Mouse (Mus musculus) liver, embryonic 11.5 days (tissue): ENCODE data around the gene Entpd3. TPM values are rescaled to one million over a fixed set of nuclear protein-coding genes. Genes with fewer than 3 reads are reported as not detected.

ENCODE experiments used
- ATAC-seq: fragments of 200-750 bp; cut with Nextera tagmentation; replicated peaks from 2 replicates; pipeline ENCODE4 v1.8.0; 2017; ENCODE audit warnings: moderate number of reproducible peaks, mild to moderate bottlenecking, moderate TSS enrichment, moderate library complexity; ENCODE audit not compliant: low FRiP score
- DNase-seq: peaks from one replicate; pipeline ENCODE4 v3.0.0-alpha.2; 2017; ENCODE audit warnings: low spot score
- H3K27ac ChIP-seq: fragments of 300-500 bp; sonication (generic); 2 replicates; pipeline ENCODE4 v1.5.1; 2014; ENCODE audit warnings: mild to moderate bottlenecking, low read depth, low read length, control low read depth
- H3K27me3 ChIP-seq: fragments of 300-500 bp; sonication (generic); replicated peaks from 2 replicates; pipeline ENCODE4 v1.6.1; 2014; ENCODE audit warnings: low read length, mixed read lengths; ENCODE audit not compliant: control insufficient read depth, insufficient read depth
- H3K36me3 ChIP-seq: fragments of 300-500 bp; sonication (generic); 2 replicates; pipeline ENCODE4 v1.6.1; 2014; ENCODE audit warnings: mild to moderate bottlenecking, low read length, moderate library complexity, mixed read lengths; ENCODE audit not compliant: control insufficient read depth, insufficient read depth
- H3K4me1 ChIP-seq: fragments of 300-500 bp; sonication (generic); replicated peaks from 2 replicates; pipeline ENCODE4 v1.6.1; 2014; ENCODE audit warnings: low read length, mixed read lengths; ENCODE audit not compliant: control insufficient read depth, insufficient read depth
- H3K4me2 ChIP-seq: fragments of 300-500 bp; sonication (generic); 2 replicates; pipeline ENCODE4 v1.6.1; 2014; ENCODE audit warnings: mild to moderate bottlenecking, control low read depth, moderate library complexity
- H3K4me3 ChIP-seq: fragments of 300-500 bp; sonication (generic); 2 replicates; pipeline ENCODE4 v1.5.1; 2014; ENCODE audit warnings: low read depth, low read length, control low read depth
- H3K9ac ChIP-seq: fragments of 300-500 bp; sonication (generic); 2 replicates; pipeline ENCODE4 v1.6.1; 2014; ENCODE audit warnings: low read depth, low read length, control low read depth
- H3K9me3 ChIP-seq: fragments of 300-500 bp; sonication (generic); 2 replicates; pipeline ENCODE4 v1.6.1; 2016; ENCODE audit warnings: low read length, inconsistent platforms, mixed read lengths; ENCODE audit not compliant: control insufficient read depth
- WGBS: fragments of 180-500 bp; shearing (Covaris S2); extraction: QIAGEN DNeasy Blood & Tissue Kit; methylation state at CpG from one replicate; pipeline ENCODE4 v1.1.7; 2014; 5-methylcytosine and 5-hydroxymethylcytosine counted together
- polyA plus RNA-seq: library from polyadenylated mRNA; unstranded; fragments of >200 nt; fragmentation: Nextera tagmentation; extraction: Ambion mirVana; gene quantifications from 2 replicates; pipeline ENCODE4 v1.2.1, GENCODE M21; 2014

Gene Entpd3
- polyA plus RNA-seq, 1 experiment from 2014 or later = 0.22 TPM

DNA sequence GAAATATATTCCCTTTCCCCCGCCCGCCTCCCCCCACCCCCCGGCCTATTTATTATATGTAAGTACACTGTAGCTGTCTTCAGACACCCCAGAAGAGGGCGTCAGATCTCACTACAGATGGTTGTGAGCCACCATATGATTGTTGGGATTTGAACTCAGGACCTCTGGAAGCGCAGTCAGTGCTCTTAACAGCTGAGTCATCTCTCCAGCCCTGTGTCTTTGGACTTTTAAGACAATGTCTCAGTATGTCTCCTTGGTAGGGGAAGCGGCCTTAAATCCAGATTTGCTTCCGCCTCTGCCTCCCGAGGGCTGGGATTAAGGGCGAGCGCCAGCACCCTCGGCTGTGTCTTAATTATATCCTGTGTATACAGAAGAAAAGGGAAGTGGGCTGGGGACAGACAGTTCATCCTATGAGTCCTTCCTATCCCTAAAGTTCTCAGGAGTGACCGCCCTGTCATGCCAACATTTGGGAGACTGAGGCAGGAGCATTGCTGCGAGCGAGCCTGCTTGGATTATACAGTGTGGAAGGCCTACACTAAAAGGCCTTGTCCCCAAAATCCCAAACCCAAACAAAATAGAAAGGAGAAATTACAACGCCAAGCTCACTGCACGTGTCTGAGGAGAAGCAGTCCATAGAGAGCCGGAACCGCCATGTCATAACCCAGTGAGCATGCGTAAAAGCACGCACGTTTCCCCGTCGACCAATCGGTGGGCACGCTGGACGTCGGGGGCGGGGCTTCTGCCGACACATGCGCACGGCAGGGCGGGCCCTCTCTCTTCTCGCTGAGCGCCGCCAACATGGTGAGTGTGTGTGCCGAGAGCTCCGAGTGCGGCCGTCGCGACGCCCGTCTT, 31.3 kb downstream of the Entpd3 start, which contains the start of gene Rpl14:
Rpl14 (plus strand) TSS at position 704 of the 852 bp plus-strand sequence.
- Histone ChIP-seq H3K4me3 (peak within 1 kb of the TSS; percentile 91), H3K9me3 (0 out of 2 replicates have a peak, but pooled peaks cover 2% of the 10 kb centered on the region), H3K36me3 (peaks cover 33% of the 10 kb centered on the region), H3K9ac (peak within 1 kb of the TSS; percentile 96), H3K27ac (peak within 1 kb of the TSS; percentile 90), H3K4me2 (peak within 1 kb of the TSS; percentile 99), H3K4me1 (peaks cover 18% of the 10 kb centered on the region), H3K27me3 (no peaks in the 10 kb centered on the region)
- ATAC-seq (peak; percentile 86), DNase-seq (peak; percentile 98)
- WGBS = 5% methylated on average over 43 of the region's 43 CpGs

DNA sequence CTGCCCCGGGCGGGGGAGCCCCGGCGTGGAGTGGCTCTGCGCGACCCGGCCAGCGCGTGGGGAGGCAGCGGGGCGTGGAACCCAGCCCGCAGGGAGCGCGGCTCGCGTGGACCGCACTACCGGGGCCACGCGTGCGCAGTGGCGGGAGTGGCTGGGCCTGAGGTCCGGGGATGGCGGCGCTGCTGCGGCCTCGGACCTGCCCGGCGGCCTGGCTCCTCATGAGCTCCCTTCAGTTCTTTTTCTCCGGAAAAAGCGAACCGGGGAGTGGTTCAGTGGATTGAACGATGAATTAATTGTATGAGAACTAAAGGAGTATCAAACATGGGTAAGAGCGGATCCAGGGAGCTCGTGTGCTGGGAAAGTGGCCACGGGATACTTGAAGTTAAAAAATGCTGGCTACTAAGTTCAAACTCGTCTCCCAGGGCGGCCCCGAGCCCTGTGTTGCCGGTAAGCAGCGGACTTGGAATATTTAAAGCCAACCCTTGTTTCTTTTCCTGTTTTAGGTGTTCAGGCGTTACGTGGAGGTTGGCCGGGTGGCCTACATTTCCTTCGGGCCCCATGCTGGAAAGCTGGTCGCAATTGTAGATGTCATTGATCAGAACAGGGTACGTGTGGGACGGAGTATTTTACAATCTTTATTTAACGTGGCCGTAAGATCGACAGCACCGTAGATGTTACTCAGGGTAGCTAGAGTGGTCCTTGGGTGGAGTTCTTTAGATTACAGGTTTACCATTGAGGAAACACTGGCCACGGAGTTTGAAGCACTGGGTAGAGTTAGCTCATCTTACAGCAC, 32.2 kb downstream of the Entpd3 start:
- no peak for DNase-seq
- H3K4me1 ChIP-seq = peaks cover 17% of the 10 kb centered on the region
- WGBS = under 1% methylated on average over 53 of the region's 53 CpGs

DNA sequence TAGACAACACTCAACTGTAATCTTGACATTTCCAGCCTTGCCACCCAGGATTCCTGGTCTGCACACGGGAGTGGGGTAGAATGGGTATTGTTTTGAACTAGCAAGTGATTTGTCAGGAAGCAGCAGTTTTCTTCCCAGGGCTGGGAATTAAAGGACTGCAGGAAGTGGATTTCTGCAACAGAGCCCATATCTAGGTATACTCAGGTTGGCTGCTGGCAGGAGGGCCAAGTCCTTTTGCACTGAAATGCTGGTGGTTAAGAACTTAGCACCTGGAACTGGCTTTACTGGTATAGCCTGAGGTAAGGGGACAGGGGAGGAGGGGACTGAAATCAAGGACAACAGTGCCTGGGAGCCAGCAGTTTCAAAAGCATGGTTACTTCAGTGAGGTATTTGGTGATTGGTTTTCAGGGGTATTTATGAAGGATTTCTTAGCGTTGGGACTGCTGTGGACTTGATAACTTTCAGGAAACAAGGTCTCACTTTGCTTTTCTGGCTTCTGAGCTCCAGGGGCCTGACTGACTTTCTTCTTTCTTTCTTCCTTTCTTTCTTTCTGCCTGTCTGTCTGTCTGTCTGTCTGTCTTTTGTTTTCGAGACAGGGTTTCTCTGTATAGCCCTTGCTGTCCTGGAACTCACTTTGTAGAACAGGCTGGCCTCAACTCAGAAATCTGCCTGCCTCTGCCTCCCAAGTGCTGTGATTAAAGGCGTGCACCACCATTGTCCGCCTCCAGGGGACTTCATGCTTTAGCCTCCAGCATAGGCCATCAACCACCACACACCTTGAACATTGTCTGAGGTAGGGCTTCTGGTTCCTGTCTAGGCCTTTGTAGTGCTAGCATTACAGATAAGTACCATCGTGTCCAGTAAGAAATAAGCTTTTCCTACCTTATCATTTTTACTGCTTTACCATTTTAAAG, 36.4 kb downstream of the Entpd3 start:
- DNase-seq (peak; percentile 52), ATAC-seq (no peak; the same call in 1 of the 2 replicates)
- 49% methylated on average over 6 of the region's 6 CpGs for WGBS
- Histone ChIP-seq H3K4me2 (peak overlapping the region; percentile 99), H3K4me1 (peaks cover 12% of the 10 kb centered on the region), H3K27me3 (no peaks in the 10 kb centered on the region), H3K9ac (no peak overlapping the region; the same call in 1 of the 2 replicates), H3K36me3 (peaks cover 36% of the 10 kb centered on the region), H3K27ac (peak overlapping the region; percentile 72), H3K4me3 (0 out of 2 replicates have a peak overlapping the region, but pooled peaks have one; percentile 62), H3K9me3 (no peaks in the 10 kb centered on the region)

More for the DNA sequence above, 32.2 kb downstream of the Entpd3 start:
- H3K27me3 ChIP-seq = no peaks in the 10 kb centered on the region
- peak overlapping the region; percentile 96 for H3K9ac ChIP-seq
- peak overlapping the region; percentile 99 for H3K4me2 ChIP-seq
- peak overlapping the region; percentile 90 for H3K27ac ChIP-seq
- H3K9me3 ChIP-seq = 0 out of 2 replicates have a peak, but pooled peaks cover 2% of the 10 kb centered on the region
- peaks cover 36% of the 10 kb centered on the region for H3K36me3 ChIP-seq
- ATAC-seq = peak; percentile 54
- peak overlapping the region; percentile 91 for H3K4me3 ChIP-seq

DNA sequence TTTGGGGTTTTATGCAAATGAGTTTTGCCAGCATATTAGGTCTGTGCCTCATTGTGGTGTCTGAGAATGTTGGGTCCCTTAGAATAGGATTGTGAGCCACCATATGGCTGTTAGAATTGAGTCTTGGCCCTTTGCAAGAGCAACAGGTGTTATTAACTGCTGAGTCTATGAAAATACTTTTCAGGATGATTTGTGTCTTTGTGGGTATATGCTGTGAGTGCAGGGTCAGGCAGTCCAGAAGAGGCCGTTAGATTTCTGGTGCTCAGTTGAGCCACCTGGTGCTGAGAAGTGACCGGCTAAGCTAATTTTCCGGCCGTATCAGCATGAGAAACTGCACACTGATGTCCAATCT, 37.0 kb downstream of the Entpd3 start:
- Histone ChIP-seq H3K4me2 (peak overlapping the region; percentile 84), H3K9me3 (no peaks in the 10 kb centered on the region), H3K27me3 (no peaks in the 10 kb centered on the region), H3K36me3 (peaks cover 36% of the 10 kb centered on the region), H3K27ac (peak overlapping the region; percentile 72), H3K9ac (peak overlapping the region; percentile 45), H3K4me1 (peaks cover 12% of the 10 kb centered on the region), H3K4me3 (peak overlapping the region; percentile 62)
- ATAC-seq (no peak; the same call in none of the 2 replicates), DNase-seq (no peak)
- WGBS = 11% methylated on average over 4 of the region's 4 CpGs

DNA sequence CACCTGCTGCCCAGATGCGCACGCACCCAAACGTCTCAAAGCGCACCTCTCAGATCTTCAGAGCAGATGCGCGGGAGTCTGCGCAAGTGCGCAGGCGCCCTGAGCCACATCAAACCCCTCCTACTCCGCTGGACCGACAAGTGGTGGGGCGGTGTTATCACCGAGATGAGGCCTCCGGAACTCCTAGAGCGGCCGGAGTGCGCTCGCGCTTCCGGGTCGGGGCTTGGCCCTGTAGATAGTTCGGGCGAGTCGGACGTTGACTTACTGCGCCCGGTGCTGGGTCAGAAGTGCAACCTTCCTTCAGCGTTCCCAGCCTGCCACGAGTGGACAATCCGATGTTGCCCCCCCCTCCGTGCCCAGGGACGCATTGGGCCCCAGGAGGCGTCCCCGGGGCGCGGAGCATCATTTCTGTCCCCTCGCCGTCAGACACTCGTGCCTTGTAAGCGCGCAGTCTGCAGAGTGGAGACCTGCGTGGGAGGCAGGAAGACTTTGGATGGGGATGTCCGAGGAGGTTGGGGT, 37.6 kb downstream of the Entpd3 start:
- Histone ChIP-seq H3K27ac (peak overlapping the region; percentile 28; the same call in 1 of the 2 replicates), H3K4me1 (peaks cover 17% of the 10 kb centered on the region), H3K27me3 (no peaks in the 10 kb centered on the region), H3K4me3 (peak overlapping the region; percentile 62), H3K9ac (peak overlapping the region; percentile 87), H3K36me3 (peaks cover 35% of the 10 kb centered on the region), H3K9me3 (no peaks in the 10 kb centered on the region), H3K4me2 (peak overlapping the region; percentile 84)
- 1% methylated on average over 43 of the region's 43 CpGs for WGBS
- ATAC-seq = peak; percentile 93
- DNase-seq = peak; percentile 87

DNA sequence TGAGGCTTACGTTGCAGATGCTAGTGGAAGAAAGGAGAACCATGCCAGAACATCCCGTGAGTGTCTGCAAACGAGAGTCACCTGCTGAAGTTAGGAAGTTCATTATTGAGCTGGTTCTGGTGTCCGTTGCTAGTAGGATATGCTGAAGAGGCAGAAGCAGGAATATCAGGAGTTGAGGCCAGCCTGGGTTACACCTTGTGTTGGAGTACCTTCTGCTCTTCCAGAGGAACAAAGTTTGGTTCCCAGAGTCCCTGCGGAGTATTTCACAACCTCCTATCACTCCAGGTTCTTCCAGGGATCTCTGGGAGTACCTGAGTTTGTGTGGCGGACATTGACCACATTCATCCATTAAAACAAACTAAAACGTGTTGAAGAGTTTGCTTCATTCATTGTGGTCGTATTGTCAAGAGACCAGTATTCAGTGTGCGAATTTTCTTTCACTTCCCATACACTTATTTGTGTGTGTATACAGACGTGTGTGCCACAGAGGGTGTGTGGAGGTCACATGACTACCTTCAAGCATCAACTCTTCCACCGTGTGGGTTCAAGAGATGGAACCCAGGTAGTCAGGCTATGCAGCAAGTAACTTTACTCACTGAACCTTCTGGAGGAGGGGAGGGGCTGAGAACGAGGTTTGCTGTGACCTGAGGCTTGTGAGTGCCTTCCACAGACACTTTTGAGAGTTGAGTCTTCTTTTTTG, 38.2 kb downstream of the Entpd3 start:
- H3K27ac ChIP-seq = peak overlapping the region; percentile 28; the same call in 1 of the 2 replicates
- H3K27me3 ChIP-seq = no peaks in the 10 kb centered on the region
- peak overlapping the region; percentile 84 for H3K4me2 ChIP-seq
- H3K9ac ChIP-seq = peak overlapping the region; percentile 87
- DNase-seq = no peak
- ATAC-seq = no peak
- H3K4me3 ChIP-seq = peak overlapping the region; percentile 62
- H3K4me1 ChIP-seq = peaks cover 14% of the 10 kb centered on the region
- peaks cover 29% of the 10 kb centered on the region for H3K36me3 ChIP-seq
- WGBS = 52% methylated on average over 12 of the region's 12 CpGs
- no peaks in the 10 kb centered on the region for H3K9me3 ChIP-seq

DNA sequence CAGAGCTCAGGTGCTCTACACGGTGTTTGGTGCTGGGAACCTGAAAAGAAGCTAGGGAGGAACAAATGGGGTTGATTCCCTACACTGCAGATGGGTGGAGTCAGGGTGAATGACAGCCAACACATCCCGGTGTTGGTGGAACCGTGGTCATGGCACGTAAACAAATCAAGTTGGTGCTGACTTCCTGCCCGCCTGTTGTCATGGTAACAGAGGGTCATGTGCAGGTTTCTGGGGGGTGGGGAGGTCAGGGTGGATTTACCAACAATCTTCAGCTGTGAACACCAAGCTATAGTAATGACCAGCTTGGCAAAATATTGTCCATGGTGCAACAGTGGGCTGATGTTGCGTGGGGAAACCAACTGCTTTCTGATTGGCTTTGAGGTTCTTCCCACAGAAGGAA, 39.1 kb downstream of the Entpd3 start:
- ATAC-seq (no peak), DNase-seq (no peak)
- Histone ChIP-seq H3K4me2 (no peak overlapping the region), H3K27me3 (no peaks in the 10 kb centered on the region), H3K4me3 (no peak overlapping the region), H3K4me1 (peaks cover 20% of the 10 kb centered on the region), H3K9ac (no peak overlapping the region), H3K27ac (no peak overlapping the region), H3K9me3 (no peaks in the 10 kb centered on the region), H3K36me3 (peaks cover 21% of the 10 kb centered on the region)
- WGBS = 41% methylated on average over 6 of the region's 6 CpGs
